Mouse (Mus musculus): ENCODE measurements at regions not wholly inside any gene's neighbourhood (a gene's known extent, or its start where the extent isn't known, plus 50 kb on each side); places are given as distances from the start of the nearest gene placed in this dataset.

- no peaks in the 10 kb centered on the region for H3K4me1 ChIP-seq (ENCODE audit: control insufficient read depth, insufficient read depth, low read length)
- no peak for DNase-seq
- 15% methylated on average over 2 of the region's 2 CpGs for WGBS
- no peak for TF ChIP-seq CTCF (IDR thresholded peaks at IDR 0.05; ENCODE audit: insufficient read depth, low read length)
- no peak for TF ChIP-seq POLR2A (IDR thresholded peaks at IDR 0.05; ENCODE audit: borderline replicate concordance, extremely low read depth, low read depth, low read length)
- no peak overlapping the region for H3K4me3 ChIP-seq (replicated peaks; ENCODE audit: extremely low read depth, low read depth, low read length)
Measured at GRCm38 (mm10) chr1:56219700-56220099, 417.5 kb downstream of the Hsfy2 start.

- Histone ChIP-seq H3K4me1 (ENCODE audit: control insufficient read depth, insufficient read depth, low read length) (no peaks in the 10 kb centered on the region), H3K4me3 (replicated peaks; ENCODE audit: extremely low read depth, low read depth, low read length) (no peak overlapping the region)
- no peak for TF ChIP-seq POLR2A (IDR thresholded peaks at IDR 0.05; ENCODE audit: borderline replicate concordance, extremely low read depth, low read depth, low read length)
- no peak for TF ChIP-seq CTCF (IDR thresholded peaks at IDR 0.05; ENCODE audit: insufficient read depth, low read length)
- DNase-seq: no peak
- 66% methylated on average over 13 of the region's 13 CpGs for WGBS
Measured at GRCm38 (mm10) chr1:56210712-56211371, 426.4 kb downstream of the Hsfy2 start.

- DNase-seq: no peak
- WGBS: 83% methylated on average over 10 of the region's 10 CpGs
- H3K4me3 ChIP-seq (replicated peaks; ENCODE audit: extremely low read depth, low read depth, low read length): no peak overlapping the region
- no peaks in the 10 kb centered on the region for H3K4me1 ChIP-seq (ENCODE audit: control insufficient read depth, insufficient read depth, low read length)
- TF ChIP-seq CTCF (IDR thresholded peaks at IDR 0.05; ENCODE audit: insufficient read depth, low read length) (no peak), POLR2A (IDR thresholded peaks at IDR 0.05; ENCODE audit: borderline replicate concordance, extremely low read depth, low read depth, low read length) (no peak)
Measured at GRCm38 (mm10) chr1:56206615-56207267, 430.5 kb downstream of the Hsfy2 start.

GRCm38 (mm10) chr1:56195224-56195623, 442.0 kb downstream of the Hsfy2 start:
- DNase-seq: no peak
- H3K4me1 ChIP-seq (ENCODE audit: control insufficient read depth, insufficient read depth, low read length): no peaks in the 10 kb centered on the region
- no peak overlapping the region for H3K4me3 ChIP-seq (replicated peaks; ENCODE audit: extremely low read depth, low read depth, low read length)
- TF ChIP-seq POLR2A (IDR thresholded peaks at IDR 0.05; ENCODE audit: borderline replicate concordance, extremely low read depth, low read depth, low read length) (no peak), CTCF (IDR thresholded peaks at IDR 0.05; ENCODE audit: insufficient read depth, low read length) (no peak)
- 88% methylated on average over 2 of the region's 2 CpGs for WGBS

GRCm38 (mm10) chr1:56183503-56184198, 453.6 kb downstream of the Hsfy2 start:
- no peak for DNase-seq
- no peak for TF ChIP-seq CTCF (IDR thresholded peaks at IDR 0.05; ENCODE audit: insufficient read depth, low read length)
- no peak overlapping the region for H3K4me3 ChIP-seq (replicated peaks; ENCODE audit: extremely low read depth, low read depth, low read length)
- H3K4me1 ChIP-seq (ENCODE audit: control insufficient read depth, insufficient read depth, low read length): no peaks in the 10 kb centered on the region
- 57% methylated on average over 8 of the region's 8 CpGs for WGBS

- 63% methylated on average over 10 of the region's 10 CpGs for WGBS
- no peak for DNase-seq
- Histone ChIP-seq H3K4me3 (replicated peaks; ENCODE audit: extremely low read depth, low read depth, low read length) (no peak overlapping the region), H3K4me1 (ENCODE audit: control insufficient read depth, insufficient read depth, low read length) (no peaks in the 10 kb centered on the region)
- TF ChIP-seq CTCF (IDR thresholded peaks at IDR 0.05; ENCODE audit: insufficient read depth, low read length) (no peak), POLR2A (IDR thresholded peaks at IDR 0.05; ENCODE audit: borderline replicate concordance, extremely low read depth, low read depth, low read length) (no peak)
Measured at GRCm38 (mm10) chr1:56179206-56179985, 457.8 kb downstream of the Hsfy2 start.

GRCm38 (mm10) chr1:56171157-56171556, 466.1 kb downstream of the Hsfy2 start:
- H3K4me1 ChIP-seq (ENCODE audit: control insufficient read depth, insufficient read depth, low read length): no peaks in the 10 kb centered on the region
- DNase-seq: no peak
- no peak overlapping the region for H3K4me3 ChIP-seq (replicated peaks; ENCODE audit: extremely low read depth, low read depth, low read length)
- 49% methylated on average over 4 of the region's 4 CpGs for WGBS
- TF ChIP-seq POLR2A (IDR thresholded peaks at IDR 0.05; ENCODE audit: borderline replicate concordance, extremely low read depth, low read depth, low read length) (no peak), CTCF (IDR thresholded peaks at IDR 0.05; ENCODE audit: insufficient read depth, low read length) (no peak)

GRCm38 (mm10) chr1:56168712-56169111, 468.5 kb downstream of the Hsfy2 start:
- Histone ChIP-seq H3K4me3 (replicated peaks; ENCODE audit: extremely low read depth, low read depth, low read length) (no peak overlapping the region), H3K4me1 (ENCODE audit: control insufficient read depth, insufficient read depth, low read length) (no peaks in the 10 kb centered on the region)
- DNase-seq: no peak
- TF ChIP-seq POLR2A (IDR thresholded peaks at IDR 0.05; ENCODE audit: borderline replicate concordance, extremely low read depth, low read depth, low read length) (no peak), CTCF (IDR thresholded peaks at IDR 0.05; ENCODE audit: insufficient read depth, low read length) (no peak)
- WGBS: 65% methylated on average over 1 of the region's 1 CpGs

GRCm38 (mm10) chr1:56168063-56168462, 469.2 kb downstream of the Hsfy2 start:
- WGBS: 87% methylated on average over 4 of the region's 4 CpGs
- no peak overlapping the region for H3K4me3 ChIP-seq (replicated peaks; ENCODE audit: extremely low read depth, low read depth, low read length)
- no peak for DNase-seq
- TF ChIP-seq POLR2A (IDR thresholded peaks at IDR 0.05; ENCODE audit: borderline replicate concordance, extremely low read depth, low read depth, low read length) (no peak), CTCF (IDR thresholded peaks at IDR 0.05; ENCODE audit: insufficient read depth, low read length) (no peak)
- H3K4me1 ChIP-seq (ENCODE audit: control insufficient read depth, insufficient read depth, low read length): no peaks in the 10 kb centered on the region

Data from lung, adult 2 months (tissue).